Mouse (Mus musculus) brain, adult 2 months (tissue): Measurements from ENCODE around the gene Glg1.
"Not testable (repeated sequence)": the region's sequence is repeated elsewhere in the genome, so short reads cannot be mapped to it uniquely, and the experiment has no call there.

Experiments
- DNase-seq: peaks from one replicate; pipeline ENCODE4 v3.0.0; 2011; ENCODE audit warnings: low read depth, low spot score

Glg1 gene

GRCm38 (mm10) chr8:111252487-111253112 lies 6.4 kb downstream of the Glg1 start:
- DNase-seq, result no peak

- no peak for DNase-seq
Observed at GRCm38 (mm10) chr8:111250111-111250510, 8.9 kb downstream of the Glg1 start.

DNA sequence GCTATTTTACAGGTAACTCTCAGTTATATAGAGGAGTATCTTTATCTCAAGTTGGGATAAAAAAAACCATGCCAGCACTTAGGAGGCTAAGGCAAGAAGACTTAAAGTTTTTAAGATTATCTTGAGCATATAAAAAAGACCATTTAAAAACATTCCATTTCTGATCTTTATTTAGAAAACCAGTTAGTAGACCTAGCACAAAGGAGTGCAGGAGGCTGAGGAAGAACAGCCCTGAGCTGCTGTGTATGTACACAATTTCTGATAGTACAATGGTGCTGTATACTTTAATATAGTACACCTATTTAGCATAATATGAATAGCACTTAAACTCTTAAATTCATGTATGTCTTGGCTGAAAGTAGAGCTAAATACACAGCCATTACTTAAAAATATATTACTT lies 10.9 kb downstream of the Glg1 start:
- no peak for DNase-seq

DNA sequence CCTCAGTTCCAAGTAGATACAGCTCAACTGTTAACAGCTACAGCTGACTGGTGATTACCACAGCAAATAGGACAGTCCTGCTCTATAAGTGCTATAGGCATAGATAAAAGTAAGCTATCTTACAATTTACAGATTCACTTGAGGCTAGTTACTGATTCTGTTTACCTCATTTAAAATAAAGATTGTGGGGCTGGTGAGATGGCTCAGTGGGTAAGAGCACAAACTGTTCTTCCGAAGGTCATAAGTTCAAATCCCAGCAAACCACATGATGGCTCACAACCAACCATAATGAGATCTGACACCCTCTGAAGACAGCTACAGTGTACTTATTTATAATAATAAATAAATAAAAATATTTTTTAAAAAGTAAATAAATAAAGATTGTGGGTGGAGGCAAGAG lies 12.2 kb downstream of the Glg1 start:
- not testable (repeated sequence) for DNase-seq

DNA sequence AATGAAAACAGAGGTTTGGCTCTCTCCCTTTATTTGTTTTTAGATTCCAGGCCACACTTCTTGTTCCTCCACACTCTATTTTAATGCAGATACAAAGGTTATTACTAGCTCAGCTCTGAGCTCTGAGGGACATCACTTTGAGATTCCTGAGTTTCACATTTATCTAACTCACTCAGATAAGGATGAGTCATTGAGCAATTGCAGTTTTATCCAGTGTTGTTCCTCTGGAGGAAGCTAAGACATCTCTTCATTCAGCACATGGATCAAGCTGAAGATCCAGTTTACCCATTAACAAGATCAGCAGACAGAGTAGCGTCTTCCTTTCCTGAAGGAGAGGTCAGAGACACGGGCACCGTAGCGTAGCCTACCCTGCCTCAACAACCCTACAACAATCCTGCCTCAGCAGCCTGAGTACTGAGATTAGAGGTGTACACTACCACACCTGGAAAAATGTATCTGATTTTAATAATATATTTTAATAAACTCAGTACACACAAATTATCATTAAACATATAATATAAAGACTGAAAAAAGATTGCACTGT lies 12.7 kb downstream of the Glg1 start:
- peak; percentile 27 for DNase-seq

DNA sequence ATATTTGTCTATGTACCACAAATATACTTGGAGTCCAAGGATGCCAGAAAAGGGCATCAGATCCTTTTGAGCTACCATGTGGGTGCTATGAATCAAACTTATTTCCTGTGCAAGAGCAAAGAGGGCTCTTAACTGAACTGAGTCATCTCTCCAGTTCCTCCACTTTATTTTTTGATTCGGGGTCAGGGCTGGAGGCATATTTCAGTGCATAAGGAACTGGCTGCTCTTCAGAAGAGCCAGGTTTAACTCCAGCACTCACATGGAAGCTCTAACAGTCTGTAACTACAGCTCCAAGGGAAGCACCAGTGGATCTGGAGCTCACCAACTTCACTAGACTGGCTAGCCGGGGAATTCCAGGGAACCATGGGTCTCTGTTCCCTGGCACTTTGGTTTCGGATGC lies 21.7 kb downstream of the Glg1 start:
- peak; percentile 48 for DNase-seq

DNA sequence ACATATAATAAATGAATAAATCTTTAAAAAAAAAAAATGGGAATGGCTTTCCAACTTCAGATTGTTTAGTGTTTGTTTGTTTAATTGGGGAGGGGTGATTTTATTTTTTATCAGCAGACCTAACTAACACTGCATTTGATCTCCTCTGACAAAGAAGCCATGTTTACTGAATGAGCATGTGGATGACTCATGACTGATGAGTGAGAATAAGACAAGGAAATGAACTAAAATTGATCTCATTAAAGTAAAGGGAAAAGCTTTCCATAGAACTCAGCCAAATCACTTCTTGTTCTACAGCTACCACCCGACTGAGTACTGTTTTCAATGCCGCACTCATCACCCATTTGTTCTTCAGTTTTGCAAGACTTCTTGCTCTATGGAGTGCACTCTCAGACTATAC lies 25.3 kb downstream of the Glg1 start:
- no peak for DNase-seq

- DNase-seq, result peak; percentile 58
Observed at GRCm38 (mm10) chr8:111224153-111224552, 34.9 kb downstream of the Glg1 start.

GRCm38 (mm10) chr8:111218107-111218506 lies 40.9 kb downstream of the Glg1 start:
- DNase-seq, result peak; percentile 95

GRCm38 (mm10) chr8:111213406-111213805 lies 45.6 kb downstream of the Glg1 start:
- no peak for DNase-seq

DNA sequence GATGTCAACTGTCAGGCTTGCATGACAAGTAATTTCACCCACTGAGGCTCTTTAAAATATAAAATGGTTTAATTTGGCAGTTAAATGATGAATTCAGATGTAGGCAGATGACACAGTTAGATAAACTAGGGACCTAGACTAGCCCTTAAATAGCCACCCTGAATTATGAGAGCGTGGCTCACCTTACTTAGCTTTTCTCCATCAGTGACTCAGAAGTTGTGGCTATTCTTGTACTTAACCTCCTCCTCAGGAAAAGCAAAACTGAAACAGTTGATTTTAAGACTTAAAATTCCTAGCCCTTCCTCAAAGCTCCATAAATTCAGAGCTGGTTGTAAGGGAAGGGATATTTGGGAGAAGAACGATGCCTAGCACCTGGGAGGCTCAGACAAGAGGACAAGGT lies 47.8 kb downstream of the Glg1 start:
- DNase-seq, result peak; percentile 67

- peak; percentile 28 for DNase-seq
Observed at GRCm38 (mm10) chr8:111209874-111210273, 49.1 kb downstream of the Glg1 start.

- no peak for DNase-seq
Observed at GRCm38 (mm10) chr8:111206321-111206720, 52.7 kb downstream of the Glg1 start.

DNA sequence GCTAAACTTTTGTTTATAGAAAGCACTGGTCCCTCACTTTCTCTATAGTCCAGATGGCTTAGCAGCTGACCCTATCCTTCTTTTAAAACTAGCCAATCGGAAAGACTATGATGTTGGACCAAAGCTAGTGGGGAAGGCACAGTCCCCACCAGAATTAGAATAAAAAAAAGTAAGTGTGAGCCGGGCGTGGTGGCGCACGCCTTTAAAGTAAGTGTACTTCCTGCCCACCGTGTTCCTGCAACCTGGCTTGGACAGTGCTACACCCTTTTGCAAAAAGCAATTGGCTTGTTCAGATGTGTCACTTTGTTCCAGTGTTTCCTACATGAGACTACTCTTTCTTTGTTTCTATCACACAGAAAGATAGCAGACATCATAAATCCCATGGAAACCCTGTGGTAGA lies 54.0 kb downstream of the Glg1 start:
- DNase-seq, result no peak

GRCm38 (mm10) chr8:111203341-111203740 lies 55.7 kb downstream of the Glg1 start:
- DNase-seq, result no peak

- no peak for DNase-seq
Observed at GRCm38 (mm10) chr8:111197966-111198365, 61.0 kb downstream of the Glg1 start.

DNA sequence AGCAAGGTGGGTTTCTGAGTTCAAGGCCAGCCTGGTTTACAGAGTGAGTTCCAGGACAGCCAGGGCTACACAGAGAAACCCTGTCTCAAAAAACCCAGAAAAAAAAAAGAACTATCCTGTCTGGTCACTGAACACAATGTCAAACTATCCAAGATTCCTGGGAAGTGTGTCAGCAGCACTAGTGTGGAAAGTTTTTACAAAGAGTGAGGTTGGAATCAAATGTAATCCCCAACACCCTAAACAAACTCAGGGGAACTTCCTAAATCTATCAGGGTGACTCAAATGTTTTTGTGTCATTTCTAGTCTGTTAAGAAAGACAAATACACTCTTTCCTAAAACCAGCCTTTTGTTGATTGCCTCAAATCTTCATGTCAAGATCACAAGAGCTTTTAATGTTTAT lies 62.8 kb downstream of the Glg1 start:
- no peak for DNase-seq

GRCm38 (mm10) chr8:111188594-111189211 lies 70.3 kb downstream of the Glg1 start:
- no peak for DNase-seq

GRCm38 (mm10) chr8:111187470-111187869 lies 71.5 kb downstream of the Glg1 start:
- DNase-seq, result no peak

DNA sequence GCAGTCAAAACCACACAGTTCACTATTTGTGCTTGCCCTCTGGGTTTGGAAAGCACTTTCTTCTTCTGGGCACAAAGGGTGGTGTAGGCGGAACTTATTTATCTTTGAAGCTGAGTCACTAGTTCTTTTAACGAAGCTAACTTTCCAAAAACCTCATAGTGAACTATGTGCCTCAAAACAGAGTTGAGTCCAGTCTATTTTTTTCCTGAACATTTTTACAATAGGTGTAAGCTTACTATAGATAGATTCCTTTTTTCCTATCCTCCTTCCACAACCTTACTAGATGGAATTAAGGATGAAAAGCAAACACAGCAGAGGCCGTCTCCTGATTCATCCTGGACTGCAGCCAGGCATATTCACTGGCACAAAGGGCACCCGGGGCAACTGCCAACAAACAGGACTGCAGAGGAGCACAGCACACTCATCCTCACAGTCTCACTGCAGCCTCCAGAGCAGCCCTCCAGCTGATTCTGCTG lies 73.5 kb downstream of the Glg1 start:
- DNase-seq, result peak; percentile 89

DNA sequence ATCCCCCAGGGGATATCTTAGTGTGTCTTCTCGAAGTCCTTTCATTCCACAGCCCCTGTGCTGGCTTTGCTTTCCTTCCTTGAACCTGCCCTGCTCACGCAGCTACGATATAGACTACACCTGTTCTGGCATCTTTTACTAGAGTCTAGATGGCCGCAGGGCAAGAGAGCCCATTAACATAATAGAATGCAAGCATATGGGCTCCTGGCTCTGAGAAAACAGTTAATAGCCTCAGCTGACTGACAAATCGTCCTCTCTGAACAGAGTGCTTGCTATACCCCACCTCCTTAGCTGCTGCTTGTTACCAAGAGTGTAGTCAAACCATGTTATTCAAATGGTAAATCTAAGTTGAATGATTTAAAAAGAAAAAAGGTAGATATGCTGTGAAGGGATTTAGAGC lies 87.4 kb downstream of the Glg1 start:
- no peak for DNase-seq

DNA sequence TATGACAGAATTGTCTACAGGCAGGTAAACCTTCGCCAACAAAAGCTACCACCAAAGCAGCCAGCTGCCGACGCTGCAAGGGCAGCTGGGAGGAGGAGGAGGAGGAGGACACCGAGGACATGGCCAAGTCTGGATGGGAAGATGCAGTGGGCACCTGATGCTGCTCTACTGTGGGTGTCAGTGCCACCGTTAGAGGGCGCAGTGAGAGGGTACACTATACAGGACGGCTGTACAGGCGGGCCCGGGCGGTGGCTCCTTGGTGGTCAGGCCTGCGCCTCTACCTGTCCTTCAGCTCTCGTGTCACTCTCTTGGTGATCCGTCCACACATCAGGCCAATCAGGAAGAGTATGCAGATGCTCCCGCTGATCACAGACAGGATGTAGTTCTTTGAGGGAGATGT lies 101.4 kb downstream of the Glg1 start:
- DNase-seq, result peak; percentile 70

DNA sequence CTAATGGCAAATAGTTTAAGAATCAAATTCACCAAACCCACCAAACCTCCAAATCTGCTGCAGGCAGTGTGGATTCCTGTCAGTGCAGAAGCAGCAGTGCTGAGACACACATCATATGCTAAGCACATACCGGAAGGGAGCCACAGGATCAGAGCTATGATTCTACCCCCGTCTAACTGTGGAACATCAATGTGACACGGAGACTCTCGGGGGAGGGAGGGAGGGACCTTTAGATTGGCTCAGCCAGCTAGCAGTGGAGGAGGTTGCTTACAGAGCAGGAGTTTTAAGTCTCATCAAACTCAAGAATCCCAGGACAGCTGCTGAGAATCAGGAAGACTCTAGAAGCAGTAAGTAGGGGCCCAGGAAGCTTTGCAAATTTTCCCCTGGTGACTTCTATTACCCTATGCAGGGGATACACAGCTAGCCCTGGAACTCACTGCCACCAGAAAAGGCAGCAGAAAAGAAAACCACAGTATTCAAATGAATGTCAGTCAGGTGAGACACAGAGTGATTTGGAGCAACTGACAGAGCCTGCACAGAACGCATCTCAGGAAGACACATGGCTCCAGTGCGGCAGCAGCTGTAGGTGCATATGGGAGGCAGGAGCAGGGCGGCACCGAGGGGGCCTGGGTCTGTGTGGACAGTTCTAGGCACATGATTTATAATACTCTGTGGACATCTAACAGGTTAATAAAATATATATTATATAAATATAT lies 103.1 kb downstream of the Glg1 start:
- DNase-seq, result peak; percentile 58
